Mouse (Mus musculus): ENCODE measurements around the gene Vmn1r8.
"Not testable (repeated sequence)": the region's sequence is repeated elsewhere in the genome, so short reads cannot be mapped to it uniquely, and the experiment has no call there.

Gene Vmn1r8

GRCm38 (mm10) chr6:57031984-57032383 lies at the start of gene Vmn1r8:
Vmn1r8 (plus strand) TSS chr6:57032284.
- no peak for DNase-seq

- no peak for DNase-seq
Measured at GRCm38 (mm10) chr6:56996943-56997342, 35.1 kb upstream of the Vmn1r8 start, which contains the start of gene Vmn1r6. Vmn1r6 (plus strand) TSS chr6:56997243.

- not testable (repeated sequence) for DNase-seq
Measured at GRCm38 (mm10) chr6:57025224-57025623, 6.9 kb upstream of the Vmn1r8 start, which contains the start of gene Vmn1r7. Vmn1r7 (minus strand) TSS chr6:57025324.

- no peak for DNase-seq
Measured at GRCm38 (mm10) chr6:57034674-57035073, 2.6 kb downstream of the Vmn1r8 start.

- DNase-seq = peak; percentile 27 to 42
Measured at GRCm38 (mm10) chr6:57063730-57064129, 31.6 kb downstream of the Vmn1r8 start.

- DNase-seq = no peak
Measured at GRCm38 (mm10) chr6:57066487-57066886, 34.4 kb downstream of the Vmn1r8 start, which contains the start of gene Vmn1r9. Vmn1r9 (plus strand) TSS chr6:57066787.
